Mouse (Mus musculus): Measurements from ENCODE around the gene Plin5. TPM values are rescaled to one million over a fixed set of nuclear protein-coding genes. Genes with fewer than 3 reads are reported as not detected.

Gene Plin5
- polyA plus RNA-seq, 2 experiments: 0.10 TPM; not detected in 1

DNA sequence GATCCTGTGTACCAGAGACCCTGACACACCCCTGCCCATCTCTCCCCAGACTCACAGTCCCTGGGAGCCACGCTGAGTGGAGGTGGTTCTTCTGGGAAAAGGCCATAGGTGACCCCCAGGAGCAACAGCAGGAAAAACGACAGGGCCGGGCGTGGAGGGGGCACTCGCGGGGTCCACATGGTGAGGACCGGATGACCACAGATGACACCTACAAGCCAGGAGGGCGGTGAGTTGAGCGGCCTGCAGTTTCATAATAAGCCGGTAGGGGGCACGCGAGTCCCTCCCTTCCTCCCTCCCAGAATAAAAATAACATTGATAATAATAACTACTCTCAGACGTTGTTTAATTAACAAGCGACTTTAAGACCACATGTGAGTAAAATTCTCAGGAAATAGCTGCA is 15.3 kb upstream of the Plin5 start:
- no peak for TF ChIP-seq POLR2A (IDR thresholded peaks at IDR 0.05; ENCODE audit: borderline replicate concordance, extremely low read depth, insufficient read depth, insufficient read length)
- H3K4me3 ChIP-seq (replicated peaks; ENCODE audit: low read length): no peak overlapping the region
- no peak overlapping the region for H3K4me2 ChIP-seq (replicated peaks; ENCODE audit: low read depth, low read length, severe bottlenecking)
- DNase-seq (ENCODE audit: low spot score) (peak; percentile 68), ATAC-seq (ENCODE audit: low FRiP score, low read depth) (no peak)
- H3K27me3 ChIP-seq (ENCODE audit: control insufficient read depth, insufficient read depth, low read length): 0 out of 2 replicates have a peak, but pooled peaks cover 4% of the 10 kb centered on the region
- H3K9me3 ChIP-seq (ENCODE audit: control insufficient read depth, low read length): no peaks in the 10 kb centered on the region
- 5% methylated on average over 14 of the region's 14 CpGs for WGBS
- no peak overlapping the region for H3K27ac ChIP-seq (replicated peaks; ENCODE audit: low read depth, low read length)
- no peak overlapping the region for H3K9ac ChIP-seq (ENCODE audit: low read depth, low read length, severe bottlenecking)
- peaks cover 8% of the 10 kb centered on the region; the same call in 1 of the 2 replicates for H3K4me1 ChIP-seq (ENCODE audit: control insufficient read depth, insufficient read depth, low read length)
- no peaks in the 10 kb centered on the region for H3K36me3 ChIP-seq (ENCODE audit: control insufficient read depth, insufficient read depth, low read length)

DNA sequence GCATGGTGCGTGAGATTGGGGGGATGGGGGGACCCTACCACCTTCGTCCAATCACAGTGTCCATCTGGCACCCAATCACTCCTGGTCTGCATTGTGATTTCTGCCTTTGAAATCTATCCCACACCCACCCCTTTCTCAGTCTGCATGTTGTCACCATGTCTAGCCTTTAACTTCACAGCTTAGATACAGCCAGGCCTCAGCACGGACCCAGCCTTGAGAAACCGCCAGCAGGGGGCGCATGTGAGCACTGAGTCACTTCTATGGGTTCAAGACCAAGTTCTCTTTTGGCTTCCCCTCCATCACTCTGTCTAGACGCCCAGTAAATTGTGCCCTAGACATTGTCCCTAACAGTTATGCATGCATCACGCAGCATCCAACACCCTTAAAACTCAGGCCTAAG is 14.4 kb upstream of the Plin5 start:
- Histone ChIP-seq H3K4me2 (replicated peaks; ENCODE audit: low read depth, low read length, severe bottlenecking) (no peak overlapping the region), H3K4me1 (ENCODE audit: control insufficient read depth, insufficient read depth, low read length) (peaks cover 8% of the 10 kb centered on the region; the same call in 1 of the 2 replicates), H3K36me3 (ENCODE audit: control insufficient read depth, insufficient read depth, low read length) (no peaks in the 10 kb centered on the region), H3K4me3 (replicated peaks; ENCODE audit: low read length) (no peak overlapping the region), H3K27ac (replicated peaks; ENCODE audit: low read depth, low read length) (no peak overlapping the region), H3K27me3 (ENCODE audit: control insufficient read depth, insufficient read depth, low read length) (0 out of 2 replicates have a peak, but pooled peaks cover under 1% of the 10 kb centered on the region), H3K9ac (ENCODE audit: low read depth, low read length, severe bottlenecking) (no peak overlapping the region), H3K9me3 (ENCODE audit: control insufficient read depth, low read length) (no peaks in the 10 kb centered on the region)
- no peak for ATAC-seq (ENCODE audit: low FRiP score, low read depth)
- DNase-seq (ENCODE audit: low spot score): no peak
- WGBS: 51% methylated on average over 7 of the region's 7 CpGs
- no peak for TF ChIP-seq POLR2A (IDR thresholded peaks at IDR 0.05; ENCODE audit: borderline replicate concordance, extremely low read depth, insufficient read depth, insufficient read length)

DNA sequence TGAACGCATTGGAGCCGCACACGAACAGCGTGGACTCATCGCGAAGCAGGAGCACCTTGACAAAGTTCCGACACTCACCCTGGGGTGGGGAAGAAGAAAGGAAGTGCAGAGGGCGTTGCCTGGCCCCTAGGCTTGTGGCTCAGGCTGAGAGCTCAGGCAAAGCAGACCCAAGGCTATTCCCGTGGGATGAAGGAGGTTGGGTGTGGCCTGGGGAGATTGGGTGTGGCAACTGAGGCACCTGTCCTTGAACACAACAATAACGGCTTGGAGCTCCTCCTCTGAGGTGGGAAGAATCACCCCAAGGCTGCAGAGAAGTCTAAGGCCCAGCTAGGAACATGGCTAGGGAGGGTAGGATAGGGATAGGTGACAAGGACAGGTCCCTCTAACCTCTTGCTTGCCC is 13.7 kb upstream of the Plin5 start:
- Histone ChIP-seq H3K9me3 (ENCODE audit: control insufficient read depth, low read length) (no peaks in the 10 kb centered on the region), H3K4me1 (ENCODE audit: control insufficient read depth, insufficient read depth, low read length) (peaks cover 8% of the 10 kb centered on the region; the same call in 1 of the 2 replicates), H3K4me3 (replicated peaks; ENCODE audit: low read length) (no peak overlapping the region), H3K9ac (ENCODE audit: low read depth, low read length, severe bottlenecking) (no peak overlapping the region), H3K4me2 (replicated peaks; ENCODE audit: low read depth, low read length, severe bottlenecking) (no peak overlapping the region), H3K27me3 (ENCODE audit: control insufficient read depth, insufficient read depth, low read length) (no peaks in the 10 kb centered on the region), H3K27ac (replicated peaks; ENCODE audit: low read depth, low read length) (no peak overlapping the region), H3K36me3 (ENCODE audit: control insufficient read depth, insufficient read depth, low read length) (no peaks in the 10 kb centered on the region)
- no peak for TF ChIP-seq POLR2A (IDR thresholded peaks at IDR 0.05; ENCODE audit: borderline replicate concordance, extremely low read depth, insufficient read depth, insufficient read length)
- ATAC-seq (ENCODE audit: low FRiP score, low read depth) (no peak), DNase-seq (ENCODE audit: low spot score) (no peak)
- 91% methylated on average over 10 of the region's 10 CpGs for WGBS

DNA sequence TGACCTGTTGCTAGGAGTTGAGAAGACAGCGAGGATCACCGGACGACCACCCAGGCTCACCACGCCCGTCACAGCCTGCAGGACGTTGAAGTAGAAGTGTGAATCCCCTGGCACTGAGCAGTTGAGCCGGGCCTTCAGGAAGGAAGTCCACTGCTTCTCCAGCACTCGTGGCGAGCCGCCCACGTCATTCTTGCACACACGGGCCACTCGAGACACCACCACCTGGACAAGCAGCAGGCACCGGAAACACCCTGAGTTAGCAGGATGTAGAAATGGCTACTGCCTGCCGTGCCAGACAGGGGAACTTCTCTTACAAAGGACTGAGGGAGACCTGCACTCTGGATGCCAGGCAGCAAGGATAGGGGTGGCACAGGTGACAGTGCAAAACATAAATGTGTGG is 10.8 kb upstream of the Plin5 start:
- Histone ChIP-seq H3K4me3 (replicated peaks; ENCODE audit: low read length) (no peak overlapping the region), H3K9me3 (ENCODE audit: control insufficient read depth, low read length) (no peaks in the 10 kb centered on the region; the same call in 1 of the 2 replicates), H3K4me2 (replicated peaks; ENCODE audit: low read depth, low read length, severe bottlenecking) (no peak overlapping the region), H3K4me1 (ENCODE audit: control insufficient read depth, insufficient read depth, low read length) (no peaks in the 10 kb centered on the region; the same call in 1 of the 2 replicates), H3K27ac (replicated peaks; ENCODE audit: low read depth, low read length) (no peak overlapping the region), H3K36me3 (ENCODE audit: control insufficient read depth, insufficient read depth, low read length) (no peaks in the 10 kb centered on the region), H3K27me3 (ENCODE audit: control insufficient read depth, insufficient read depth, low read length) (peaks cover 21% of the 10 kb centered on the region), H3K9ac (ENCODE audit: low read depth, low read length, severe bottlenecking) (no peak overlapping the region)
- ATAC-seq (ENCODE audit: low FRiP score, low read depth) (no peak), DNase-seq (ENCODE audit: low spot score) (no peak)
- WGBS: 71% methylated on average over 15 of the region's 15 CpGs
- TF ChIP-seq POLR2A (IDR thresholded peaks at IDR 0.05; ENCODE audit: borderline replicate concordance, extremely low read depth, insufficient read depth, insufficient read length): no peak

DNA sequence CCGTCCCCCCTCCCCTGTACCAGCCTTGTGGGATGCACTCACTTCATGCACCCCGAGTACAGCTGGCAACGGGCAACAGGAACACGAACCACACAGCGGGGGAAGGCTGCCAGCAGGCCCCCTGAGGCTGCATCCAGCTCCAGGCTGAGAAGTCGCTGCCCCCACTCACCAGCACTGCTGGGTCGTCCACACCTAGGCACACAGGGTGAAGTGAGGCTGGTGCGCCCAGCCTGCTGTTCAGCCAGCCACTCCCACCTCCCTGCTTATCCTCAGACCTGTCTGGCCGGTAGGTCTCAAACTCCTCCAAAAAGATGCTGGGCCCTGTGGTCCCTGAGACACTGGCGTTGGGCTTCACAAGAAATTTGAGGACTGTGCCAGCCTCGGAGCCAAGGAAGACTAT is 8.8 kb upstream of the Plin5 start:
- no peak overlapping the region for H3K4me3 ChIP-seq (replicated peaks; ENCODE audit: low read length)
- no peak overlapping the region for H3K4me2 ChIP-seq (replicated peaks; ENCODE audit: low read depth, low read length, severe bottlenecking)
- H3K36me3 ChIP-seq (ENCODE audit: control insufficient read depth, insufficient read depth, low read length): no peaks in the 10 kb centered on the region
- H3K9ac ChIP-seq (ENCODE audit: low read depth, low read length, severe bottlenecking): no peak overlapping the region
- peaks cover 41% of the 10 kb centered on the region for H3K27me3 ChIP-seq (ENCODE audit: control insufficient read depth, insufficient read depth, low read length)
- no peaks in the 10 kb centered on the region; the same call in 1 of the 2 replicates for H3K4me1 ChIP-seq (ENCODE audit: control insufficient read depth, insufficient read depth, low read length)
- no peak for TF ChIP-seq POLR2A (IDR thresholded peaks at IDR 0.05; ENCODE audit: borderline replicate concordance, extremely low read depth, insufficient read depth, insufficient read length)
- H3K27ac ChIP-seq (replicated peaks; ENCODE audit: low read depth, low read length): no peak overlapping the region
- ATAC-seq (ENCODE audit: low FRiP score, low read depth) (no peak), DNase-seq (ENCODE audit: low spot score) (no peak)
- H3K9me3 ChIP-seq (ENCODE audit: control insufficient read depth, low read length): peaks cover 11% of the 10 kb centered on the region
- WGBS: 65% methylated on average over 11 of the region's 11 CpGs

DNA sequence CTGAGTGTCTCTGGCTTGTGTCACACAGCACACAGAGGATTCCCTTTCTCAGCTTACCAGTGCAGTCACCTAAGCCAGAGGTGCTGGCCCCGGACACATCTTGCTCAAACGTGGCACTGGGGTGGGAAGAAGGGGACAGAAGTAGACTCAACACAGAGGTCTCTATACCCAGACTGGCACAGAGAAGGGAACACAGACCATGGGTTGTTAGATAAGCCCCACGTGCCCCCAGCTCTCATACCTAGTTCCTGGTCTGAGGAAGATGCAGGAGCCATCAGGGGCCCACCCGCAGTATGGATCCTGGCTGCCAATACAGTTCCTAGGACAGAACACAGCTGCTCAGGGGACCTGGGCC is 7.9 kb upstream of the Plin5 start:
- no peaks in the 10 kb centered on the region for H3K36me3 ChIP-seq (ENCODE audit: control insufficient read depth, insufficient read depth, low read length)
- no peak for TF ChIP-seq POLR2A (IDR thresholded peaks at IDR 0.05; ENCODE audit: borderline replicate concordance, extremely low read depth, insufficient read depth, insufficient read length)
- no peak overlapping the region for H3K9ac ChIP-seq (ENCODE audit: low read depth, low read length, severe bottlenecking)
- H3K4me1 ChIP-seq (ENCODE audit: control insufficient read depth, insufficient read depth, low read length): no peaks in the 10 kb centered on the region; the same call in 1 of the 2 replicates
- ATAC-seq (ENCODE audit: low FRiP score, low read depth): no peak
- H3K27ac ChIP-seq (replicated peaks; ENCODE audit: low read depth, low read length): no peak overlapping the region
- no peak overlapping the region for H3K4me3 ChIP-seq (replicated peaks; ENCODE audit: low read length)
- DNase-seq (ENCODE audit: low spot score): no peak
- peaks cover 11% of the 10 kb centered on the region for H3K9me3 ChIP-seq (ENCODE audit: control insufficient read depth, low read length)
- WGBS: 92% methylated on average over 4 of the region's 4 CpGs
- H3K27me3 ChIP-seq (ENCODE audit: control insufficient read depth, insufficient read depth, low read length): peaks cover 50% of the 10 kb centered on the region
- no peak overlapping the region for H3K4me2 ChIP-seq (replicated peaks; ENCODE audit: low read depth, low read length, severe bottlenecking)
